Mouse (Mus musculus): ENCODE data around the gene Stxbp4. TPM values are rescaled to one million over a fixed set of nuclear protein-coding genes. Genes with fewer than 3 reads are reported as not detected.

Gene Stxbp4
- polyA plus RNA-seq, 1 experiment = 3.5 TPM

DNA sequence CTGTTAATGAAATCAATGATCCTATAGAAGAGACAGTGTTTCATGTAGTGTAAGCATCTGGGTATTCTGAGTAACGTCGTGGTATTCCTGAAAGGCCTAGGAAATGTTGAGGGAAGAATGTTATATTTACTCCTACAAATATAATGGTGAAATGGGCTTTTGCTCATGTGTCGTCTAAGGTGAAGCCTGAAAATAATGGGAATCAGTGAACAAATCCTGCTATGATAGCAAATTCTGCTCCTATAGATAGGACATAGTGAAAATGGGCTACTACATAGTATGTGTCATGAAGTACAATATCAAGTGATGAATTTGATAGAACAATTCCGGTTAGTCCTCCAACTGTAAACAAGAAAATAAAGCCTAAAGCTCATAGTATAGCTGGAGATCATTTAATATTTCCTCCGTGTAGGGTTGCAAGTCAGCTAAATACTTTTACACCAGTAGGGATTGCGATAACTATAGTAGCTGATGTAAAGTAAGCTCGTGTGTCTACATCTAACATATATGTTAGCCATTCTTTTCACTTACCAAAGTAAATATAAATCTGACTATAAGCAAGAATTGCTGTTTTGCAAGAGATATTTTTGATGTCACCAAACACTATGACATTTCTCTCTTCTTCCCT, 99.1 kb downstream of the Stxbp4 start:
- H3K4me3 ChIP-seq (replicated peaks; ENCODE audit: control insufficient read depth, low read depth, low read length) = no peak overlapping the region
- no peak overlapping the region for H3K27ac ChIP-seq (ENCODE audit: control insufficient read depth, insufficient read depth, low read depth, low read length, poor library complexity)
- H3K4me1 ChIP-seq (ENCODE audit: control insufficient read depth, insufficient read depth, low read length) = no peaks in the 10 kb centered on the region
- TF ChIP-seq POLR2A (IDR thresholded peaks at IDR 0.05; ENCODE audit: borderline replicate concordance, control insufficient read depth, low read depth, low read length) = no peak
- no peak for TF ChIP-seq CTCF (IDR thresholded peaks at IDR 0.05; ENCODE audit: control insufficient read depth, insufficient read depth, low read length)
- WGBS = 88% methylated on average over 7 of the region's 7 CpGs

DNA sequence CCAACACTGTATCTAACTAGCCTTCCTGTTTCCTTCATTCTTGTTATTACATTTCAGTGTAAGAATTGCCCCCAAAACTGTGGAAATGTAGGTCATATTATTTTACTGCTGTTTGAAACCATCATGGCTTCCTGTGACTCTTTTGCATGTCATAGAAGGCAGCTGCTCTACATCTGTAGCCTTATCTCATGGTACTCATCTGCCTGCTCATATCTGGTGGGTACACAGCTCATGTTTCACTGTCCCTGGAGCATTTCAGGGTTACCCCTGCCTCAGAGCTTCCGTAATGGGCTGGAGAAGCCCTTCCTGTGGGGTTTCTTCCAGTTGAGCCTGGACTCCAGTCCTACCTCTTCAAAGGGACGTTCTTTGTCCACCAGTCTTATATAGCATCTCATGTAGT, 112.6 kb downstream of the Stxbp4 start:
- Histone ChIP-seq H3K4me3 (replicated peaks; ENCODE audit: control insufficient read depth, low read depth, low read length) (no peak overlapping the region), H3K4me1 (ENCODE audit: control insufficient read depth, insufficient read depth, low read length) (no peaks in the 10 kb centered on the region), H3K27ac (ENCODE audit: control insufficient read depth, insufficient read depth, low read depth, low read length, poor library complexity) (no peak overlapping the region)
- 52% methylated on average over 2 of the region's 2 CpGs for WGBS
- no peak for TF ChIP-seq POLR2A (IDR thresholded peaks at IDR 0.05; ENCODE audit: borderline replicate concordance, control insufficient read depth, low read depth, low read length)
- no peak for TF ChIP-seq CTCF (IDR thresholded peaks at IDR 0.05; ENCODE audit: control insufficient read depth, insufficient read depth, low read length)

DNA sequence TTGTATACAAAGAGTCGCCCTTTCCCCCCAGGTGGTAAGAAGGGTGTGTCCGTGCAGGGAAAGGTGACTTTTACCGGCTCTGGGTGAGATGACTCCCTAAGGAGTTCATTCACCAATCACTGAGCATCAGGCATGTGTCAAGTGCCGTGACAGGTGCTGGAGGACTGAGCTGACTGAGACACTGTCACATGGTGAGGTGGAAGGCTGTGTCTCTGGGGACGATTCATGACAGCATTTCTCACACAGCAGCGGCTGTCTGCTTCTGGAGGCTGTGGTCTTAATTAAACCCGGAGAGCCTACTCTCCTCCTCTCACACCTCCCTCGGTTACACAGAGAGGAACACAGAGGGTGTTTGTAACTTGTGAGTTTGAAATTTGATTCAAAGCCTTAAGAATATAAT, 116.8 kb downstream of the Stxbp4 start:
- WGBS = 77% methylated on average over 8 of the region's 8 CpGs

GRCm38 (mm10) chr11:90517750-90518149, 120.1 kb downstream of the Stxbp4 start:
- 80% methylated on average over 1 of the region's 1 CpGs for WGBS
- Histone ChIP-seq H3K27ac (ENCODE audit: control insufficient read depth, insufficient read depth, low read depth, low read length, poor library complexity) (no peak overlapping the region), H3K4me3 (replicated peaks; ENCODE audit: control insufficient read depth, low read depth, low read length) (no peak overlapping the region), H3K4me1 (ENCODE audit: control insufficient read depth, insufficient read depth, low read length) (no peaks in the 10 kb centered on the region)
- no peak for TF ChIP-seq POLR2A (IDR thresholded peaks at IDR 0.05; ENCODE audit: borderline replicate concordance, control insufficient read depth, low read depth, low read length)
- TF ChIP-seq CTCF (IDR thresholded peaks at IDR 0.05; ENCODE audit: control insufficient read depth, insufficient read depth, low read length) = no peak

More for the DNA sequence above, 116.8 kb downstream of the Stxbp4 start:
- Histone ChIP-seq H3K4me1 (ENCODE audit: control insufficient read depth, insufficient read depth, low read length) (no peaks in the 10 kb centered on the region), H3K27ac (ENCODE audit: control insufficient read depth, insufficient read depth, low read depth, low read length, poor library complexity) (no peak overlapping the region), H3K4me3 (replicated peaks; ENCODE audit: control insufficient read depth, low read depth, low read length) (no peak overlapping the region)
- TF ChIP-seq POLR2A (IDR thresholded peaks at IDR 0.05; ENCODE audit: borderline replicate concordance, control insufficient read depth, low read depth, low read length) = no peak
- TF ChIP-seq CTCF (IDR thresholded peaks at IDR 0.05; ENCODE audit: control insufficient read depth, insufficient read depth, low read length) = no peak

DNA sequence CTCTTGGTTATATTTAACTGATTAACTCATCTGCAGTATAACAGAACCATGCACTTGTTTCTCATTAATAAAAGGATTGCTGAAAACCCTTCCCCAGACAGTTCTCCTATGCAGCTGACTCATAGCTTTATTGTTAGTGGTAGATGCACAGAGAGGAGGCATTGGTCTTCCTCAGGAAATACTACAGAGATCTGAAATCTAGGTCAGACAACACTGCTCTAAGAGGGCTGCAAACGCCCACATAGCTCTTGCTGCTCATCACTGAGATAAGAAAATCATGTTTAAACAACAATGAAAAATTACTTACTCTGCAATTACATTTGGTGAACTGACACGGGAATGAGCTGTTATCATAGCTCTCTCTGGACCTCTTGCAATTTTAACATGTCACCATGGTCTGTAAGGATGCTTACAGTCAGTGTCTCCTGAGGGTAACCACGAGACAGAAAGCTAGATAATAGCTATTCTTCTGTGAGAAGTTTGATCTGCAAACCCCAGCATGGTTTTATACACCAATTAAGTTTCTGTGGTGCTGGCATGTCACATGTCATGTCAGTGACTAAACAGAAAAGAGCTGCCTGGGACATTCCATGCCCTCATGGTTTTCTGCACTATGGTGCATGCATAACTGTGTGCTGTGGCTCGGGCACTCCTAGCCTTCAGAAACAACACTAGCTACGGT, 125.2 kb downstream of the Stxbp4 start:
- Histone ChIP-seq H3K4me3 (replicated peaks; ENCODE audit: control insufficient read depth, low read depth, low read length) (no peak overlapping the region), H3K4me1 (ENCODE audit: control insufficient read depth, insufficient read depth, low read length) (no peaks in the 10 kb centered on the region), H3K27ac (ENCODE audit: control insufficient read depth, insufficient read depth, low read depth, low read length, poor library complexity) (no peak overlapping the region)
- TF ChIP-seq POLR2A (IDR thresholded peaks at IDR 0.05; ENCODE audit: borderline replicate concordance, control insufficient read depth, low read depth, low read length) (no peak), CTCF (IDR thresholded peaks at IDR 0.05; ENCODE audit: control insufficient read depth, insufficient read depth, low read length) (no peak)
- 41% methylated on average over 5 of the region's 5 CpGs for WGBS

- 75% methylated on average over 4 of the region's 4 CpGs for WGBS
- Histone ChIP-seq H3K27ac (ENCODE audit: control insufficient read depth, insufficient read depth, low read depth, low read length, poor library complexity) (no peak overlapping the region), H3K4me1 (ENCODE audit: control insufficient read depth, insufficient read depth, low read length) (no peaks in the 10 kb centered on the region), H3K4me3 (replicated peaks; ENCODE audit: control insufficient read depth, low read depth, low read length) (no peak overlapping the region)
- no peak for TF ChIP-seq CTCF (IDR thresholded peaks at IDR 0.05; ENCODE audit: control insufficient read depth, insufficient read depth, low read length)
These were observed 136.0 kb downstream of the Stxbp4 start for GRCm38 (mm10) chr11:90501846-90502245.

DNA sequence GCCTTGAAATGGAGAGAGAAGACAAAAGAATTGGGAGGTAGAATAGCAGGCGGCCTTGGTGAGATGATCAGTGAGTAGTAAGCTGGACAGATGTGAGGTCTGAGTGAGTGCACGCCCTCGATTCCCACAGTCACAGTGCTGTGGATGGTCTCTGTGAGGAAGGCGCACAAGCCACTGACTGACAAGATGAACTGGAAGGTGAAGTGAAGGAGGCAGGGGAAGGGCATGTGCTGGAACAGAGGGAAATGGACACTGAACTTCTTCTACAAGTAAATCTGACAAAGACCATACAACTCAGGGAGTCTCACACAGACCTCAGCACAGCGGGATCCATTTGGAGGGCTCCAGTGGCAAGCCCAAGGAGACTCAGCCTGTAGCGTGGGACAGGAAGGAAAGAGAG, 138.0 kb downstream of the Stxbp4 start:
- Histone ChIP-seq H3K4me1 (ENCODE audit: control insufficient read depth, insufficient read depth, low read length) (no peaks in the 10 kb centered on the region), H3K27ac (ENCODE audit: control insufficient read depth, insufficient read depth, low read depth, low read length, poor library complexity) (no peak overlapping the region), H3K4me3 (replicated peaks; ENCODE audit: control insufficient read depth, low read depth, low read length) (no peak overlapping the region)
- no peak for TF ChIP-seq CTCF (IDR thresholded peaks at IDR 0.05; ENCODE audit: control insufficient read depth, insufficient read depth, low read length)
- no peak for TF ChIP-seq POLR2A (IDR thresholded peaks at IDR 0.05; ENCODE audit: borderline replicate concordance, control insufficient read depth, low read depth, low read length)
- WGBS = 86% methylated on average over 6 of the region's 6 CpGs

DNA sequence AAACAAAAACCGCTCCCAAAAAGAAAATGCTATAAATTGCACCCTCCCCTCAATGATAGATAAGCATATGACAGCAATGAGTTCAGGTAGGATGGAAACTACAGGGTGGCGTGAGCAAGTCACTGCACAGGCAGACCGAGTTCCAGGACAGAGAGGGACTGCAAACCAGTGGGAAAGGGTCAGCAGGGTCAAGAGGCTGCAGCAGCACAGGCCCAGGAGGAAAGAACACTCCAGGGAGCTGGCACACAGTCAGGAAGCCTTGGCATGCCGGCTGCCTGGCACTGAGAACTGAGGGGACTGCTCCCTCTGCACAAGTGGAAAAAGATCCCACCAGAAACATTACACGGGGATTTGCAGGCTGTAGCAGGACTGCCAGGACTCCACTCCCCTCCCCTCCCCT, 139.4 kb downstream of the Stxbp4 start:
- 82% methylated on average over 4 of the region's 5 CpGs for WGBS
- TF ChIP-seq POLR2A (IDR thresholded peaks at IDR 0.05; ENCODE audit: borderline replicate concordance, control insufficient read depth, low read depth, low read length) = no peak
- TF ChIP-seq CTCF (IDR thresholded peaks at IDR 0.05; ENCODE audit: control insufficient read depth, insufficient read depth, low read length) = no peak
- Histone ChIP-seq H3K4me3 (replicated peaks; ENCODE audit: control insufficient read depth, low read depth, low read length) (no peak overlapping the region), H3K4me1 (ENCODE audit: control insufficient read depth, insufficient read depth, low read length) (no peaks in the 10 kb centered on the region), H3K27ac (ENCODE audit: control insufficient read depth, insufficient read depth, low read depth, low read length, poor library complexity) (no peak overlapping the region)
